Mouse (Mus musculus) monocyte, adult 59 days (primary cell): ENCODE results near the gene Map2k6. TPM values are rescaled to one million over a fixed set of nuclear protein-coding genes. Genes with fewer than 3 reads are reported as not detected.

Source experiments
- total RNA-seq, 2 experiments: library from RNA; stranded (reverse); gene quantifications; one replicate each; pipeline ENCODE4 v1.2.4; 2023

The Map2k6 gene
- 1 to 10 TPM; 6.7 to 9.2 TPM for total RNA-seq

DNA sequence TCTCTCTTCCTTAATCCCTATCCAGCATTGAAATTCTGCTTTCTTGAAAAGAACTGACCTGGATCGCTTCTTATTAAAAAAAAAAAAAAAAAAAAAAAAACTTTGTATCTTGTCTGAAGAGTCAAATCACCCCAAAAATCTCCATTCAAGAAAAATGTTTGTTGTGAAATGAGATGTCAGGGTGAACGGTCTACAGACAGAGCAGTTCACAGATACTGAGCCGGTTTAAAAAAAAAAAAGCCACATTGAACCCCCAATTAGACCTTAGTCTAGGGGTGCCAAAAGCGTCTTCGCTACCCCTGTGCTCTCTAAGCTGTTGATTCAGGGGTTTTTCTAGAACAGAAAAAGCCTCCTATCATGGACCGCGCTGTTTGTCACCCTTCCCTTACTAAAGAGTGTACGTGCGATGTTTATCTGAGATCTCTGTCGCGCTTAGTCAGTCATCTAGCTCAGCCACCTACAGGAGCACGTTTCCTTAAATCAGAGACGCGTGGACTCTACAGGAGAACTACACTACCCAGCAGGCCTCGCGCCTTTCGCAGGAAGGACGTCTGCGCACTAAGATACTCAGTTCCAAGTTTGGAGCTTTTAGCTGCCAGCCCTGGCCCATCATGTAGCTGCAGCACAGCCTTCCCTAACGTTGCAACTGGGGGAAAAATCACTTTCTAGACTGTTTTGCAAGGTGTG, at the start of gene Map2k6:
Gene Map2k6, plus strand, starts transcription at position 570 of the 687 bp plus-strand sequence.

Other genes starting within 250 kb of the Map2k6 start
- 10 to 100 TPM; 79.6 to 88.9 TPM for gene Abca9, start 230.9 kb upstream of the Map2k6 start, total RNA-seq
- gene Abca6, start 147.3 kb upstream of the Map2k6 start, total RNA-seq, result 1 to 10 TPM; 9.4 to 9.7 TPM
- gene Abca5, start 61.4 kb upstream of the Map2k6 start, total RNA-seq, result 1 to 10 TPM; 1.2 to 2.6 TPM